Mouse (Mus musculus) intestine, embryonic 16.5 days (tissue): ENCODE measurements around the gene Ccl27a. TPM values are rescaled to one million over a fixed set of nuclear protein-coding genes. Genes with fewer than 3 reads are reported as not detected.

ENCODE experiments used
- polyA plus RNA-seq: library from polyadenylated mRNA; unstranded; fragments of >200 nt; fragmentation: Nextera tagmentation; extraction: Ambion mirVana; gene quantifications from 2 replicates; pipeline ENCODE4 v1.2.1, GENCODE M21; 2015

Gene Ccl27a
- polyA plus RNA-seq, 1 experiment from 2014 or later: 26.8 TPM

Other genes with a start within 250 kb of the Ccl27a start
- gene Fam219a, start 204.7 kb downstream of the Ccl27a start, polyA plus RNA-seq: 2.4 and 2.9 TPM in 2 replicates
- gene Dnaic1, start 204.5 kb downstream of the Ccl27a start, polyA plus RNA-seq: 3.5 and 4.2 TPM in 2 replicates
- 7.6 and 8.7 TPM in 2 replicates for gene Enho, start 133.9 kb downstream of the Ccl27a start, polyA plus RNA-seq
- gene Cntfr, start 77.2 kb downstream of the Ccl27a start, polyA plus RNA-seq: 5.5 and 5.6 TPM in 2 replicates
- gene Il11ra1, start 74.3 kb downstream of the Ccl27a start, polyA plus RNA-seq: 113 and 125 TPM in 2 replicates
- 57.5 and 64.9 TPM in 2 replicates for gene Rpp25l, start 60.7 kb downstream of the Ccl27a start, polyA plus RNA-seq
- 136 and 143 TPM in 2 replicates for gene Dctn3, start 51.1 kb downstream of the Ccl27a start, polyA plus RNA-seq
- gene Arid3c, start 43.1 kb downstream of the Ccl27a start, polyA plus RNA-seq: not detected in 2 replicates
- 93.4 and 103 TPM in 2 replicates for gene Galt, start 19.0 kb downstream of the Ccl27a start, polyA plus RNA-seq
- 105 and 111 TPM in 2 replicates for gene Sigmar1, start 18.1 kb downstream of the Ccl27a start, polyA plus RNA-seq
- 15.1 and 26.9 TPM in 2 replicates for gene Gm21541, start 129.4 kb upstream of the Ccl27a start, polyA plus RNA-seq
- gene Gm20878, start 167.3 kb upstream of the Ccl27a start, polyA plus RNA-seq: 1.6 and 1.7 TPM in 2 replicates
- gene Fam205a4, start 191.8 kb upstream of the Ccl27a start, polyA plus RNA-seq: 0.15 and 0.17 TPM in 2 replicates